Mouse (Mus musculus) heart, embryonic 13.5 days (tissue): ENCODE measurements around the gene AI413582. TPM values are rescaled to one million over a fixed set of nuclear protein-coding genes. Genes with fewer than 3 reads are reported as not detected.
A peak's percentile ranks its signal among the peaks of the same experiment; 100 is the strongest.

Source experiments
- ATAC-seq: fragments of 200-750 bp; cut with Nextera tagmentation; 2 replicates; pipeline ENCODE4 v1.8.0; 2017; ENCODE audit warnings: moderate TSS enrichment; ENCODE audit not compliant: insufficient number of reproducible peaks, low FRiP score, low TSS enrichment; ENCODE audit errors: extremely low read depth
- H3K27ac ChIP-seq: fragments of 300-500 bp; sonication (generic); replicated peaks from 2 replicates; pipeline ENCODE4 v1.5.1; 2015; ENCODE audit warnings: moderate library complexity, mild to moderate bottlenecking, inconsistent platforms
- H3K27me3 ChIP-seq: fragments of 300-500 bp; sonication (generic); replicated peaks from 2 replicates; pipeline ENCODE4 v1.6.1; 2015; ENCODE audit warnings: mild to moderate bottlenecking, inconsistent platforms
- H3K36me3 ChIP-seq: fragments of 300-500 bp; sonication (generic); 2 replicates; pipeline ENCODE4 v1.6.1; 2015; ENCODE audit warnings: mild to moderate bottlenecking, inconsistent platforms
- H3K4me1 ChIP-seq: fragments of 300-500 bp; sonication (generic); 2 replicates; pipeline ENCODE4 v1.6.1; 2015; ENCODE audit warnings: inconsistent platforms
- H3K4me2 ChIP-seq: fragments of 300-500 bp; sonication (generic); 2 replicates; pipeline ENCODE4 v1.6.1; 2015; ENCODE audit warnings: inconsistent platforms, mild to moderate bottlenecking, moderate library complexity
- H3K4me3 ChIP-seq: fragments of 300-500 bp; sonication (generic); 2 replicates; pipeline ENCODE4 v1.5.1; 2015; ENCODE audit warnings: moderate library complexity, mild to moderate bottlenecking, inconsistent platforms
- H3K9ac ChIP-seq: fragments of 300-500 bp; sonication (generic); 2 replicates; pipeline ENCODE4 v1.6.1; 2015; ENCODE audit warnings: inconsistent platforms, mild to moderate bottlenecking, moderate library complexity
- H3K9me3 ChIP-seq: fragments of 300-500 bp; sonication (generic); 2 replicates; pipeline ENCODE4 v1.6.1; 2016; ENCODE audit warnings: inconsistent platforms
- WGBS: fragments of 180-500 bp; shearing (Covaris S2); methylation state at CpG from one replicate; pipeline ENCODE4 v1.1.7; 2015; ENCODE audit warnings: mixed read lengths; 5-methylcytosine and 5-hydroxymethylcytosine counted together
- polyA plus RNA-seq: library from polyadenylated mRNA; unstranded; fragments of >200 nt; fragmentation: Nextera tagmentation; extraction: Ambion mirVana; gene quantifications from 2 replicates; pipeline ENCODE4 v1.2.1, GENCODE M21; 2015

AI413582 gene
- polyA plus RNA-seq, 1 experiment from 2014 or later: 16.0 TPM

DNA sequence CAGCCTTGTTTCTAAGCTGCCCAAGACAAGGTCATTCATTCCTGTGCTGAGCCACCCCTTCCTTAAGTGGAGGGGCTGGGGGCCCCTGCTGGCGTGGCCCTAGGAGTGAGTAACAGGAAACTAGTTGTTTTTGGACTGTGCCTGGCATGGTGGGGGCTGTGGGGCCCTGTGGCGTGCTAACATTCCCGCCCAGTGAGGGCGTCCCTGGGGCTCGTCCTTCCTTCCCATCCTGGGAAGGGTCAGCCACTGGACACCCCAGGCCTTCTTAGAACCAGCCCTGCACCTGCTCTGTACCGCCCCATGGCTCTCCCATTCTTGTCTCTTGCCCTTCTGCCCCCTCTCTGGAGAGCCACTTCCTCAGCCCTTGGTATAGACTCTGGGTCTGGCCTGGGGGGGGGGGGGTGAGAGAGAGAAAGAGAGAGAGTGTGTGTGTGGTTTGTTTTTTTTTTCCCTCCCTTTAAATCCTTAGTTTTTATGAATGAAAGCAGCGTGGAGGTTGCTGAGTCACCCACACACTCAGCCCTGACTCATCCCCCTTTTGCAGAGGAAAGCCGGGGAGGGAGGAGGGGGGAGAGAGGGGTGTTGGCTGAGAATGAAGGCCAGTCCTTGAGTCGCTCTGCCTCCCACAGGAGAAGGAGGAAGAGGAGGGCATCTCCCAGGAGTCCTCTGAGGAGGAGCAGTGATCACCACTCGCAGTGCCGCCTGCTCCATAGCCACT lies 3.6 kb downstream of the AI413582 start:
- H3K9me3 ChIP-seq: no peaks in the 10 kb centered on the region
- no peaks in the 10 kb centered on the region for H3K27me3 ChIP-seq
- peaks cover 60% of the 10 kb centered on the region for H3K4me1 ChIP-seq
- peaks cover 26% of the 10 kb centered on the region for H3K36me3 ChIP-seq
- 0 out of 2 replicates have a peak overlapping the region, but pooled peaks have one; percentile 0 for H3K27ac ChIP-seq
- no peak overlapping the region for H3K4me2 ChIP-seq
- WGBS: 41% methylated on average over 10 of the region's 11 CpGs
- no peak for ATAC-seq
- H3K9ac ChIP-seq: peak overlapping the region; percentile 50
- H3K4me3 ChIP-seq: no peak overlapping the region

DNA sequence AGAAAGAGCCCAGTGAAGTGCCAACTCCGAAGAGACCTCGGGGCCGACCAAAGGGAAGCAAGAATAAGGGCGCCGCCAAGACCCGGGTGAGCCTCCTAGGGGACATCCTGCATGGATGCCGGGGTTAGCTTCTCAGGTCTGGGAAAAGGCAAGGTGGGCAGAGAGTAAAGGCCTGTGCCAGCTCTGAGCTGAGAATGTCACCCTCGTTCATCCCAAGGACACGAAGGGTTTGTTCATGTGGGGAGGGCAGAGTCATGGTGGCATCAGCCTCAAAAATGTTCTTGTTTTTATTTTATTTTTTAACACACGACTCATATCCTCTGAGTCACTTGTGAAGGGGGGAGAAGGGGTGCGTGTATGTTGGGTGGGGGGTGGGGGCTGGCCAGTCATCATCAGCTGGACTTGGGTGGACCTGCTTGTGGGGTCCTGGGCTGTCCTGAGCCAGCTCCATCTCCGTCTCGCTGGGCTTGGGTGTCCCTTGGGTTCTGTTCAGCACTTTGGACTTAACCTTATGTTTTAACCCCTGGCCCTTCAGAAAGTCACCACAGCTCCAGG lies 4.6 kb downstream of the AI413582 start:
- no peak overlapping the region for H3K4me2 ChIP-seq
- no peak overlapping the region for H3K27ac ChIP-seq
- H3K4me1 ChIP-seq: peaks cover 52% of the 10 kb centered on the region
- H3K9me3 ChIP-seq: no peaks in the 10 kb centered on the region
- H3K4me3 ChIP-seq: no peak overlapping the region
- 84% methylated on average over 13 of the region's 13 CpGs for WGBS
- no peak for ATAC-seq
- no peaks in the 10 kb centered on the region for H3K27me3 ChIP-seq
- H3K9ac ChIP-seq: no peak overlapping the region
- peaks cover 26% of the 10 kb centered on the region for H3K36me3 ChIP-seq

DNA sequence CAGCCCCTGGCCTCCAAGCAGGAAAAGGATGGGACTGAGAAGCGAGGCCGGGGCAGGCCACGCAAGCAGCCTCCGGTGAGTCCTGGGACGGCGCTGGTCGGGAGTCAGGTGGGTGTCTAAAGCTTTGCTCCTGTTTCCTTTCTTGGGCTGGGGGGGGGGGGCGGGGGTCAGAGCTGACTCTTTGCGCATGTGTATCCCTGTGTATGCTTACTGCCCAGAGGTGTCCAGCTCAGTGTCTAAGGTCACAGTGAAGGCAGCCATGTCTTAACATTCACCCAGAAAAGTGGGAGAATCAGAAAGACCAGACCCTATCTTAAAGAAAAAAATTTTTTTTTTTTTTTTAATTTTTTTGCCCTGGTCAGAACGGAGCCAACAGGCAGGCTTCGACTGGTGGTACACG lies 6.0 kb downstream of the AI413582 start:
- Histone ChIP-seq H3K9me3 (no peaks in the 10 kb centered on the region), H3K27ac (no peak overlapping the region), H3K27me3 (no peaks in the 10 kb centered on the region), H3K9ac (no peak overlapping the region), H3K4me2 (no peak overlapping the region), H3K4me3 (no peak overlapping the region), H3K4me1 (peaks cover 58% of the 10 kb centered on the region), H3K36me3 (peaks cover 26% of the 10 kb centered on the region)
- 67% methylated on average over 12 of the region's 12 CpGs for WGBS
- no peak for ATAC-seq

DNA sequence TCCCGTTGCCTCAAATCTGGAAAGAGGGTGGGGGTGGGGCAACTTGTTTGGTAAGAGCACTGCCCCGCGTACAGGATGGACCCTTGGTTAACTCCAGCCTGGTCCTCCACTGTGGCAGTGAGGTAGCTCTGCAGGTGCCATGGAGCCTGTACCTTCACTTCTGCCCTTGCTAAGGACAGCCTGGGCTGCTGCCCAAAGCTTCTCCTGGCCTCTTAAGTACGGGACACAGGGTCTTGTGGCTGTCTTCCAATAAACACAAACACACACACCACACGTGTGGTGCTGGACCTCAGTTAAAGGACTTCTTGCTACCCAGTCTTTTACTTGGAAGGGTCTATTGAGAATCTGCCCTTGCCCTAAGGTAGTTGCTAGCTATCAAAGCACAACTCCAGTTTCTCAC lies 6.7 kb downstream of the AI413582 start:
- 13% methylated on average over 5 of the region's 5 CpGs for WGBS
- Histone ChIP-seq H3K9me3 (no peaks in the 10 kb centered on the region), H3K9ac (peak overlapping the region; percentile 64), H3K4me2 (peak overlapping the region; percentile 86), H3K27ac (0 out of 2 replicates have a peak overlapping the region, but pooled peaks have one; percentile 13), H3K4me3 (peak overlapping the region; percentile 88; the same call in 1 of the 2 replicates), H3K36me3 (peaks cover 24% of the 10 kb centered on the region), H3K27me3 (no peaks in the 10 kb centered on the region), H3K4me1 (peaks cover 59% of the 10 kb centered on the region)
- no peak for ATAC-seq

DNA sequence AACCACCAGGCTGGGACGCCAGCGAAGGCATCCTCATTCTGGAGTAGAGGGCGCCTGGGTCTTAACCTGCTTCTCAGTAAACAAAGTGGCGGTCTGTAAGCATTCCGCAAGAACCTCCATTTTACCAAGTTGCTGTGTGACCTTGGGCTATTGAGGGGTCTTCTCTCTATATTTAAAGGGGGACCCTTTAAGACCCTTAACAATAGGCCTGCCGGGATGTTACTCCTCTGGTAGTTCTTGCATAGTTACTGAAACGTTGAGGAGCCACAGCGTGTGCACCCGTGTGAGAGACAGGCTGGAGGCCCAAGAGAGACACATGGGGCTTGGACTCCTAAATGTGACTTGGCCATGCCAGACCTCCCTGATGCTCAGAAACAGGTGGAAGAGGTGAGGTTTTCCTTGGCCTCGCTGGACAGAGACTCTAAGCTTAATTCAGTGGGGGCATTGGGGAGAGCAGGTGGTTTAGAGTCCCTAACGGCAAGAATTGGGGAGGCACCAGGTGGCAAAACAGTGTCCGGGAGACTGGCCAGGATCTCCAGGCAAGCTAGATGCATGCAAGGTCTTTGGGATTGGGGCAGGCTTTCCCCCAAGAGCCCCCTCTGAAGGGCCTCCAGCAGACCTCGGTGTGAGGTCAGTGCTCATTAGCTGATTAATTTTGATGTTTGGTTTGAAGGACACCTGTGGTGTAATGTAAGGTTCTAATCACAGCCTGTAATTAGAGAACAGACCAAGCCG lies 7.5 kb downstream of the AI413582 start:
- Histone ChIP-seq H3K4me1 (peaks cover 61% of the 10 kb centered on the region), H3K36me3 (peaks cover 21% of the 10 kb centered on the region), H3K27me3 (no peaks in the 10 kb centered on the region), H3K27ac (peak overlapping the region; percentile 97), H3K4me3 (peak overlapping the region; percentile 88), H3K4me2 (peak overlapping the region; percentile 86), H3K9me3 (no peaks in the 10 kb centered on the region), H3K9ac (peak overlapping the region; percentile 94)
- ATAC-seq: no peak
- WGBS: 10% methylated on average over 14 of the region's 14 CpGs

DNA sequence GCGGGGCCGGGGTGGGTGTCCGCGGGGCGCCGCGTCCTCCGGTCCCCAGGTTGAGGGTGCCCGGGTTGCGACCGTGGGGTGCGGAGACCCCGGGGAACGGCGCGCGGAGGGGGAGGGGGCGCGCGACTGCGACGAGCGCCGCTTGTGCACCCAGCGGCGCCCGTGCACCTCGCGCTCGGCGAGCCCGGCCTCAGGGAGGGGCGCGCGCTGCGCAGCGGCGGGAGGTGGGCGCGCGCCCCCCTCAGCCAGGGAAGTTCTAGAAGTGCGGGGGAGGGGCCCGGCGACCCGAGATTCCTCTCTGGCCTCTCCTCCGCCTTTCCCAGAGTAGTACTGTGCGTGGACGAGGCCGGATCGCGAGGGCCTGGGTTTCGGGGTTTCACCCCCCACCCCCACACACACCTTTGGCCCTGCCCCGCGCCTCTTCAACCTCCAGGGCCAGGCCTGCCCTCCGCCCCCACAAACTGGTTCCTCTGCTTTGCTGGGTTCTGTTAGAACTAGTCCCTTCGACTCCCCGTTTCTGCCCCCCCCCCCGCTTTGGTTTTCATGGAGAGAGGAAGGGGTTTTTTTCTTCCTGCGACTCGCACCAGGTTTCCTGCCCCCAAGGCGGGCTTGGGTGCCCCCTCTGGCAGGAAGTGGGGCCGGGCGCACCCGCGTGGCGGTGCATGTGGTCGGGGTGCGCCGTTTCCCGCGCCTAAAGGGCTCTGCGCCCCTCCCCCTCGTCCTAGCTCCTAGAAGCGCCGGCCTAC lies 8.2 kb downstream of the AI413582 start:
- Histone ChIP-seq H3K27ac (peak overlapping the region; percentile 97), H3K9me3 (no peaks in the 10 kb centered on the region), H3K9ac (peak overlapping the region; percentile 94), H3K36me3 (peaks cover 21% of the 10 kb centered on the region), H3K27me3 (no peaks in the 10 kb centered on the region), H3K4me1 (peaks cover 64% of the 10 kb centered on the region), H3K4me3 (peak overlapping the region; percentile 88), H3K4me2 (peak overlapping the region; percentile 86)
- WGBS: under 1% methylated on average over 73 of the region's 75 CpGs
- no peak; the same call in 1 of the 2 replicates for ATAC-seq

DNA sequence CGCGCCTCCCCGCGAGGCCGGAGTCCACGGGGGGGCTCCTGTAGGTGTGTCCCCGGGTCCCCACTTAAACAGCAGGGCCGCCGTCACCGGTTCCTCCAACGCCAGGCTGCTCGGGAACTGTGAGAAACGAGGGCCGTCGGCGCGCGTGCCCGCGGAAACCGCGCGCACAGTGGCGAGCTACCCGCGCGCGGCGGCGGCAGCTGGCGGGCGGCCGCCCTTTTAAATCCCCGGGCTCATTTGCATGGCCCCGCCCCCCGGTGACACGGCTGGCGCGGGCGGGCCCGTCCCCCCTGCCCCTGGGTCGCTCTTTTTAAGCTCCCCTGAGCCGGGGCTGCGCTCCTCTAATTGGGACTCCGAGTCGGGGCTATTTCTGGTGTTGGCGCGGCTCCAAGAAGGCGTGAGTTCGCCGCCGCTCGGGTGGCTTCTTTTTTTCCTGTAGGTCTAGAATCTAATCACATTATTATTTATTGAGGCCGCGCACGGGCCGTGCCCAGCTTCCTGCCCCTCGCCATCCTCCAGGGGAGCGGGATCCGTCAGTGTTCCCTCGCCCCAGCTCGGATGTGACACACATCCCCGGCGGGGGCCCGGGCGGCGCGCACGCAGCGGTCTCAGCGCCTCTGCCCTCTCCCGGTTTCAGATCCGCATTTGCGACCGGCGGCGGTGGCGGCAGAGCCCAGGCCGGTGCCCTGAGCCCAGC lies 9.1 kb downstream of the AI413582 start, which contains the start of gene Hmga1:
TSS of gene Hmga1 (plus strand) at position 183 of the 697 bp plus-strand sequence.
- H3K9me3 ChIP-seq: no peaks in the 10 kb centered on the region
- peak within 1 kb of the TSS; percentile 97 for H3K27ac ChIP-seq
- H3K4me2 ChIP-seq: peak within 1 kb of the TSS; percentile 86
- H3K4me1 ChIP-seq: peaks cover 56% of the 10 kb centered on the region
- WGBS: under 1% methylated on average over 78 of the region's 79 CpGs
- peak within 1 kb of the TSS; percentile 94 for H3K9ac ChIP-seq
- H3K4me3 ChIP-seq: peak within 1 kb of the TSS; percentile 88
- no peaks in the 10 kb centered on the region for H3K27me3 ChIP-seq
- peak; percentile 64; the same call in 1 of the 2 replicates for ATAC-seq
- H3K36me3 ChIP-seq: peaks cover 15% of the 10 kb centered on the region

DNA sequence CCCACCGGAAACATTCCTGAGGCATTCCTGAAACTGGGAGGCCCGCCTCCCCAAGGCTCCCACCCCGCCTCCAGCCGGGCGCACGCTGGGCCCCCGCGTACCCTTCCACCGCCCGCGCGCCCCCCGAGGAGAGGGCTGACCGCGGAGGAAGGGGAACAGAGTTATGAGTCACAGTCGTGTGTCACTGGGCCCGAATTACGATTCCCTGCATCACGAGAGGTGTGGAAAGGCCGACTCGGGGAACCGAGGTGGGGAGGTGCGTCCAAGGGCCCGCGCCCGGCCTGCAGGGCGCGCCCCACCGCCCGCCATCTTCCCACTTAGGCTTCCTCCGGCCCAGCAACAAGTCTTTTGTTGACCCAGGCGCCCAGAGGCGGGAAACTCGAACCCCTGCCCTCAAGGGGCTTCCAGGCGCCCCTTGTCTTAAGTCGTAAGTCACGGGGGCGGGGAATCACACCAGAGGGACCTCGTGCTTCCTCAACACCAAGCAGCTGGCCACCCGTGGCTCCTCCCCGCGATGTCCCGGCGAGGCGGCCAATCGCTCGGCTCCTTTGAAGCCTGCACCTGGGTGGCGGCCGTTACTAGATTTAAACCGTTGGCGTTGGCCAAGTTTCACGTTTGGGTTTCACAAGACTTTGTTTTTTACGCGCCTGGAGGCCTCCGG lies 9.9 kb downstream of the AI413582 start:
- under 1% methylated on average over 55 of the region's 55 CpGs for WGBS
- peak; percentile 30; the same call in 1 of the 2 replicates for ATAC-seq
- Histone ChIP-seq H3K36me3 (peaks cover 7% of the 10 kb centered on the region), H3K4me3 (peak overlapping the region; percentile 88), H3K4me1 (peaks cover 49% of the 10 kb centered on the region), H3K4me2 (peak overlapping the region; percentile 86), H3K9me3 (no peaks in the 10 kb centered on the region), H3K9ac (peak overlapping the region; percentile 84), H3K27ac (peak overlapping the region; percentile 97), H3K27me3 (no peaks in the 10 kb centered on the region)

DNA sequence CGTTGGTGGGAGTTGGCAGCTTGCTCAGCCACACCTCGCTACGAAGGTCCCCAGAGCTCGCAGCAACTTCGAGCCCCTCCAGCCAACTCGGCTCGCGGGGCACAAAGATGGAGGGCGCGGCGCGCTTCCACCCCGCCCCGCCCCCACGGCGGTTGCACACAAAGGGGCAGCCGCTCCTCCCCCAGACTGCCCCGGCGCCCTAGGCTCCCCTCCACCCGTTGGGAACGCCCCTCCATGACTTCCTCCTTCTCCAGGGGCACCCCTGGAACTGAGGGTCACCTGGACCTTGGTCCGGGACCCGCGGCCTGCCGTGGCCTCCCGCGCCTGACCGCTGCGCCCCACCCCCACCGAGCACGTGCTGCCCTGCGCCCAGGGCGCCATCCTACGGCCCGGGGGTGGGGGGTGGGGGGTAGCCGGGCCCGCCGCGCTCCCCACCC lies 10.5 kb downstream of the AI413582 start:
- 2% methylated on average over 38 of the region's 39 CpGs for WGBS

More for the DNA sequence above, 10.5 kb downstream of the AI413582 start:
- Histone ChIP-seq H3K9me3 (no peaks in the 10 kb centered on the region), H3K4me2 (peak overlapping the region; percentile 86), H3K9ac (peak overlapping the region; percentile 84), H3K4me3 (peak overlapping the region; percentile 88), H3K27me3 (no peaks in the 10 kb centered on the region), H3K36me3 (peaks cover 3% of the 10 kb centered on the region), H3K27ac (peak overlapping the region; percentile 97), H3K4me1 (peaks cover 49% of the 10 kb centered on the region)
- no peak for ATAC-seq
